Mouse (Mus musculus) MEL (cell line): ENCODE results near the gene Btg2.

ENCODE experiments used
- CTCF ChIP-seq, 3 experiments: IDR thresholded peaks in 2 of 3; conservative IDR thresholded peaks in 1 of 3; 2 replicates each; pipeline ENCODE4 v1.5.1; 2011 to 2012; ENCODE audit warnings: low read length in 3 of 3, low read depth in 2 of 3, mild to moderate bottlenecking in 2 of 3, improper control_type of control experiment in 1 of 3, inconsistent platforms in 1 of 3, mixed read lengths in 1 of 3, moderate library complexity in 1 of 3; ENCODE audit not compliant: control insufficient read depth in 1 of 3, insufficient read depth in 1 of 3, poor library complexity in 1 of 3, severe bottlenecking in 1 of 3
- EP300 ChIP-seq, 2 experiments: IDR thresholded peaks; 2 replicates each; pipeline ENCODE4 v1.6.1; 2011; ENCODE audit warnings: improper control_type of control experiment in 2 of 2, low read length in 2 of 2, low read depth in 1 of 2, mild to moderate bottlenecking in 1 of 2
- POLR2A ChIP-seq, 2 experiments: IDR thresholded peaks; 2 replicates each; pipeline ENCODE4 v1.6.1; 2011 to 2012; ENCODE audit warnings: low read length in 2 of 2, mild to moderate bottlenecking in 2 of 2, control low read depth in 1 of 2, improper control_type of control experiment in 1 of 2, low read depth in 1 of 2, moderate library complexity in 1 of 2; ENCODE audit not compliant: control insufficient read depth in 1 of 2, insufficient read depth in 1 of 2, poor library complexity in 1 of 2
- ZNF384 ChIP-seq: IDR thresholded peaks from 2 replicates; pipeline ENCODE4 v1.6.1; 2012; ENCODE audit warnings: low read depth, mild to moderate bottlenecking, inconsistent platforms, low read length, improper control_type of control experiment

- TF ChIP-seq CTCF (IDR thresholded peaks at IDR 0.05 in 2 of 3, conservative IDR thresholded peaks at IDR 0.05 in 1 of 3; ENCODE audit: control insufficient read depth in 1 of 3, insufficient read depth in 1 of 3, low read depth in 2 of 3, low read length in 3 of 3, poor library complexity in 1 of 3, severe bottlenecking in 1 of 3) (peak; percentile 28 to 51 (median 29); a peak in 5 of 6 replicates), EP300 (IDR thresholded peaks at IDR 0.05; ENCODE audit: low read depth in 1 of 2, low read length in 2 of 2) (no peak), POLR2A (IDR thresholded peaks at IDR 0.05; ENCODE audit: control insufficient read depth in 1 of 2, insufficient read depth in 1 of 2, low read depth in 1 of 2, low read length in 2 of 2, poor library complexity in 1 of 2) (no peak), ZNF384 (no peak)
These were observed 32.1 kb upstream of the Btg2 start, which contains the start of gene Chit1 for GRCm38 (mm10) chr1:134110979-134111378.
